Mouse (Mus musculus) thymus, adult 2 months (tissue): Measurements from ENCODE around the gene Snx15. TPM values are rescaled to one million over a fixed set of nuclear protein-coding genes. Genes with fewer than 3 reads are reported as not detected.

Experiments
- DNase-seq: peaks from one replicate; pipeline ENCODE4 v3.0.0; 2021
- H3K27ac ChIP-seq: fragments of 200-500 bp; 2 replicates; pipeline ENCODE4 v1.5.1; 2012; ENCODE audit warnings: low read length, control low read depth; ENCODE audit not compliant: control insufficient read depth, insufficient read depth
- H3K27me3 ChIP-seq: fragments of 200-500 bp; 2 replicates; pipeline ENCODE4 v1.6.1; 2012; ENCODE audit warnings: mild to moderate bottlenecking, low read length, moderate library complexity, mixed read lengths; ENCODE audit not compliant: control insufficient read depth, insufficient read depth
- H3K36me3 ChIP-seq: fragments of 200-500 bp; 2 replicates; pipeline ENCODE4 v1.6.1; 2012; ENCODE audit warnings: mild to moderate bottlenecking, low read length, moderate library complexity; ENCODE audit not compliant: control insufficient read depth, insufficient read depth
- H3K4me1 ChIP-seq: fragments of 200-500 bp; replicated peaks from 2 replicates; pipeline ENCODE4 v1.6.1; 2012; ENCODE audit warnings: low read length; ENCODE audit not compliant: control insufficient read depth, insufficient read depth
- H3K4me3 ChIP-seq: fragments of 200-500 bp; 2 replicates; pipeline ENCODE4 v1.5.1; 2012; ENCODE audit warnings: mild to moderate bottlenecking, low read length, control low read depth, moderate library complexity; ENCODE audit not compliant: control insufficient read depth, insufficient read depth
- CTCF ChIP-seq: fragments of 200-500 bp; IDR thresholded peaks from 2 replicates; pipeline ENCODE4 v1.5.1; 2012; ENCODE audit warnings: mild to moderate bottlenecking, control low read depth, low read length, moderate library complexity, borderline replicate concordance; ENCODE audit not compliant: control insufficient read depth, poor library complexity, insufficient read depth; ENCODE audit errors: extremely low read depth
- POLR2A ChIP-seq: fragments of 200-500 bp; IDR thresholded peaks from 2 replicates; pipeline ENCODE4 v1.6.1; 2012; ENCODE audit warnings: mild to moderate bottlenecking, low read length, control low read depth, moderate library complexity; ENCODE audit not compliant: control insufficient read depth, poor library complexity, insufficient read depth; ENCODE audit errors: extremely low read depth
- WGBS: fragments of 180-500 bp; shearing (Covaris S2); methylation state at CpG from one replicate; pipeline ENCODE4 v1.1.7; 2018; 5-methylcytosine and 5-hydroxymethylcytosine counted together
- polyA plus RNA-seq: library from polyadenylated mRNA; depleted of rRNA; stranded (reverse); fragments of >200 nt; gene quantifications from 2 replicates; pipeline ENCODE4 v1.2.3, GENCODE M21; 2012

Snx15 gene
- polyA plus RNA-seq, 1 experiment: 86.2 TPM

DNA sequence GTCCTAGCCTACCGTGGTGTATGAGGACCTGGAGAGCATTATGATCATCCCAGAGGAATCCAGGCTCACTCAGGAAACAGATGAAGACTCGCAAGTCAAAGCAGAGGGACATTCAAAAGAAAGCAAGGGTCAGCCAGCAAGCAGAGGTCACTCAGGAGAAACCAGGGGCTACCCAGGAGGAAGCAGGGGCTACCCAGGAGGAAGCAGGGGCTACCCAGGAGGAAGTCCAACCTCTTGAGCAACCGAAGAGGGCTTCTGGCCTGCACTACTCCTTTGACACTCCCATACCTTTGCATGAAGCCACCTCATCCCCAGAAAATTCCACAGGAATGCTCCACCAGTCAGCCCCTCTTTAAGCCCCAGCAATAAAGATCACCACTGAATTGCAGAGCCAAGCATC lies 30.3 kb downstream of the Snx15 start:
- 87% methylated on average over 3 of the region's 3 CpGs for WGBS
- no peak for TF ChIP-seq POLR2A
- no peak for TF ChIP-seq CTCF
- no peak for DNase-seq

DNA sequence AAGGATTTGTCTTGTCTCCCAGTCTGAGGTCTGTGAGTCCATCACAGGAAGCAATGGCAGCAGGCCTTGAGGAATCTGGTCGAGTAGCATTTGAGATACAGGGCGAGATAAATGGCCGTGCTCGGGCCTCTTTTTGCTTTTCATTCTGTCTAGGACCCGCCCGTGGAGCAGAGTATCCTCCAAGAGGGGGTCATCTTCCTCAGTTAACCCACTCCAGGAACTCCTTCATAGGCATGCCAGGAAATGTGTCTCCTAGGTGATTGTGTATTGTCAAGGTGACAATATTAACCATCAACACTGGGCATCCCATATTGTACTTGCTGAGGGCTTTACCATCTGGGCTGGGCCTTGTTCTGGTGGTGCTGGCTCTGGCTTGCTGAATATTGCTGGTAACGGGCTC lies 34.0 kb downstream of the Snx15 start, which contains the start of gene AC131692.1:
TSS of gene AC131692.1 (plus strand) at position 301 of the 400 bp plus-strand sequence.
- Histone ChIP-seq H3K4me3 (no peak within 1 kb of the TSS), H3K27me3 (no peaks in the 10 kb centered on the region), H3K4me1 (no peaks in the 10 kb centered on the region), H3K36me3 (peaks cover 30% of the 10 kb centered on the region; the same call in 1 of the 2 replicates), H3K27ac (no peak within 1 kb of the TSS)
- WGBS: 97% methylated on average over 7 of the region's 7 CpGs
- no peak for TF ChIP-seq CTCF
- TF ChIP-seq POLR2A: no peak
- DNase-seq: no peak

More for the DNA sequence above, 30.3 kb downstream of the Snx15 start:
- no peak overlapping the region for H3K4me3 ChIP-seq
- H3K36me3 ChIP-seq: peaks cover 15% of the 10 kb centered on the region; the same call in 1 of the 2 replicates
- H3K4me1 ChIP-seq: no peaks in the 10 kb centered on the region
- H3K27ac ChIP-seq: no peak overlapping the region
- no peaks in the 10 kb centered on the region for H3K27me3 ChIP-seq

DNA sequence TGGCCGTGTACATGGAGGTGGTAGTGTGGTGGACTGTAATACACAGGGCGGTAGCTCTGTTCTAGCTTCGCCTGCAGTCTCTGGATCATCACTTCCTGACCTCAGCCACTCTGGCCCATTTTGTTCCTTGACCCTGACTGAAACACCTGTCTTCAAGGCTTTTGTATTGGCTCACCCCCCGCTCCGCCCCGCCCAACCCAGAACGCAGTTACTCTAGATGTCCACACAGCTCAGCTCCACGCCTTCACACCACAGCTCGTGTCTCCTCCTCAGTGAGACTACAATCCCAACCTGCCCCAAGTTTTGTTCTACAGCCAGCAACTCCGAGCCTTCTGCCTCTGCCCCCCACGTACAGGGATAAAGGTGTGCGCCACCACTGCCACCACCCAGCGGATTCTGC lies 39.3 kb downstream of the Snx15 start:
- Histone ChIP-seq H3K4me3 (no peak overlapping the region), H3K27me3 (no peaks in the 10 kb centered on the region), H3K4me1 (peaks cover 14% of the 10 kb centered on the region), H3K36me3 (peaks cover 15% of the 10 kb centered on the region; the same call in 1 of the 2 replicates), H3K27ac (no peak overlapping the region)
- WGBS: 96% methylated on average over 13 of the region's 13 CpGs
- DNase-seq: no peak
- TF ChIP-seq CTCF (no peak), POLR2A (no peak)

DNA sequence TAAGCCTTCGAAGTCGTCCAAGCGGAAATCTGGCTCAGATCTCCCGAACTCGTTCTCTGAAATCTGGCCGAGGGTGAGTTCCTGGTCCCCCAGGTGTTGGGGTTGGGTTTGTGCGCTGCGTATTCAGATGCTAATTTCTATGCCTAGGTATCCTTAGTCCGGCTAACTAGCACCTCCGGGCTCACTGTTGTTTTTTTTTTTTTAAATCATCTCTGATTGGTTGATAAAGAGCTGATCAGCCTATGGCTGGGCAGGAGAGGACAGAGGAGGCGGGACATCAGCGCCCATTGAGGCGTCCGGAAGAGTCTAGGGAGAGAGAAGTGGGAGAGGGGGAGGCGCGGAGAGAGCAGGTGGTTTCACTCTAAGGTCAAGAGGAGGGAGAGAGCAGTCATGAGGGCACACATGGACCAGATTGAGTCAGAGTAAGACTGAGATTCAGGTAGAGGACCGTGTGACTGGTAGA lies 42.7 kb downstream of the Snx15 start:
- H3K27me3 ChIP-seq: no peaks in the 10 kb centered on the region
- no peak; the same call in 1 of the 2 replicates for TF ChIP-seq POLR2A
- no peak for TF ChIP-seq CTCF
- peak; percentile 52 for DNase-seq
- peak overlapping the region; percentile 59 for H3K4me3 ChIP-seq
- no peak overlapping the region for H3K27ac ChIP-seq
- peaks cover 13% of the 10 kb centered on the region; the same call in 1 of the 2 replicates for H3K36me3 ChIP-seq
- under 1% methylated on average over 17 of the region's 17 CpGs for WGBS
- peaks cover 16% of the 10 kb centered on the region for H3K4me1 ChIP-seq

DNA sequence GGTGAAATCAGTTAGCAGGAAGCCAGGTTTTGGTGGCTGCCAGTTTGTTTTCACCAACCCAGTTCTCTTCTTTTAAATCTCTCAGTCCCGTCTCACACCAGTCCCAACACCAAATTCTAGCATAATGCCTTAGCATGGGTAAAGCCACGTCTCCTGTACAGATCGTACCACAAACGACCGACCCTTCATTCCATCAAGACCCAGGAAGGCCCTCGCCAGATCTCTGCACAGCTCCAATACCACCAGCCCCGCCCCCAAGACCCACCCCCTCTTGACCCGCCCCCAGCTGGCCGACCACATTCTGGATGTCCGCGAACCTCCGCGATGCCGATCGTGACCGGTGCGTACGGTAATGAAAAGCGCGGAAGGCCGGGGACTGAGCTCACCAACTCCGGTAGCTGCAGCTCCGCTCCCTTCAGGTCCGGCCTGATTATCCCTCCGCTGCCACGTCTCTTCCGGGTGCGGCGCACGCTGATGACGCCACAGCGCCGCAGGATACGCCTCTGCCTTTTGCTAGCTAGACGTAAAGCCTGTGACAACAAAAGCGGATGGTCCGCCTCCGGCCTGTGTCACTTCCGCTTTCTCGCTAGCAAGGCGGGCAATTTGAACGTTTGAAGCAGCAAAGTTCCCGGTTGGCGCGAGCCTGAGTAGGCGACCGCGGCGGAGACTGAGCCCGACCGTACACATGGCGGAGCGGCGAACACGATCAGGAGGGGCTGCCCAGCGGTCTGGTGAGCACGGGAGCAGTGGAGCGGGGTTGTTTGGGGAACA lies 43.4 kb downstream of the Snx15 start, which contains the start of the genes Zfpl1 and Cdca5:
TSS of gene Zfpl1 (minus strand) at position 479 of the 771 bp plus-strand sequence.
TSS of gene Cdca5 (plus strand) at position 506 of the 771 bp plus-strand sequence.
- DNase-seq: peak; percentile 94
- H3K27ac ChIP-seq: no peak within 1 kb of the TSS
- H3K4me1 ChIP-seq: peaks cover 16% of the 10 kb centered on the region
- H3K36me3 ChIP-seq: peaks cover 7% of the 10 kb centered on the region; the same call in 1 of the 2 replicates
- no peaks in the 10 kb centered on the region for H3K27me3 ChIP-seq
- WGBS: under 1% methylated on average over 57 of the region's 58 CpGs
- peak within 1 kb of the TSS; percentile 71 for H3K4me3 ChIP-seq
- peak; percentile 35; the same call in 1 of the 2 replicates for TF ChIP-seq CTCF
- no peak; the same call in none of the 2 replicates for TF ChIP-seq POLR2A

DNA sequence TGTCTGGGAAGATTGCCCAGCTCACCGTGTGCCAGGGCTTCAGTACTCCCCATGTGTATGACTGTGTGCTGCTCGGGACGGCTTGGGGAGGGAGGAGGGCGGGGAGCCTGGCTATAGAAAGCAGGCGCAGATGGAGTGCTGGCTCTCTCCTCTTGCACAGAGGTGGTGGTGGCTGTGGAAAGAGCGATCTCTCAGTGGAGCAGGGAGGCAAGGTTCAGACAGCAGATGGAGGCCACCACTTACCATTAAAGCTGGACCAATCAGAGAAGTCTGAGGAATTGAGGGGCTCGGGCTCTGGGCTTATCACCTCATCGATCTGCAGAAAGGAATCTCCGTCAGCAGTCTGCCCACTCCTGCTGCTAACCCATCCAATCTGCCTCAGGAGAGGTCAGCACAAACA lies 45.9 kb downstream of the Snx15 start, which contains the start of gene Gm28374:
TSS of gene Gm28374 (minus strand) at position 101 of the 400 bp plus-strand sequence.
- WGBS: 93% methylated on average over 9 of the region's 9 CpGs

More for the DNA sequence above, 45.9 kb downstream of the Snx15 start, which contains the start of gene Gm28374:
- no peaks in the 10 kb centered on the region for H3K27me3 ChIP-seq
- peaks cover 18% of the 10 kb centered on the region for H3K4me1 ChIP-seq
- no peak for DNase-seq
- H3K4me3 ChIP-seq: no peak within 1 kb of the TSS
- H3K27ac ChIP-seq: no peak within 1 kb of the TSS
- no peak for TF ChIP-seq CTCF
- TF ChIP-seq POLR2A: no peak
- H3K36me3 ChIP-seq: peaks cover 7% of the 10 kb centered on the region; the same call in 1 of the 2 replicates
